Mouse (Mus musculus) testis, adult 2 months (tissue): ENCODE measurements around the gene Lrrc3.

Experiments
- CTCF ChIP-seq: fragments of 200-500 bp; IDR thresholded peaks from 2 replicates; pipeline ENCODE4 v1.5.1; 2012; ENCODE audit warnings: low read depth, mild to moderate bottlenecking, inconsistent platforms, low read length, moderate library complexity; ENCODE audit not compliant: control insufficient read depth, insufficient read depth, insufficient replicate concordance
- POLR2A ChIP-seq: fragments of 200-500 bp; IDR thresholded peaks from 2 replicates; pipeline ENCODE4 v1.6.1; 2012; ENCODE audit warnings: low read depth, mild to moderate bottlenecking, inconsistent platforms, low read length, moderate library complexity; ENCODE audit not compliant: control insufficient read depth

- no peak for TF ChIP-seq CTCF
- no peak for TF ChIP-seq POLR2A
Measured at GRCm38 (mm10) chr10:77927375-77927774, 25.0 kb upstream of the Lrrc3 start.
